Mouse (Mus musculus) neural tube, embryonic 14.5 days (tissue): ENCODE data around the gene Rnft2. TPM values are rescaled to one million over a fixed set of nuclear protein-coding genes. Genes with fewer than 3 reads are reported as not detected.

ENCODE experiments used
- ATAC-seq: fragments of 200-750 bp; cut with Nextera tagmentation; 2 replicates; pipeline ENCODE4 v1.8.0; 2017; ENCODE audit warnings: low read depth, mild to moderate bottlenecking, moderate TSS enrichment, moderate library complexity
- H3K27ac ChIP-seq: fragments of 300-500 bp; sonication (generic); 2 replicates; pipeline ENCODE4 v1.5.1; 2014; ENCODE audit warnings: low read depth, mild to moderate bottlenecking, control low read depth, low read length, moderate library complexity, mixed read lengths
- H3K27me3 ChIP-seq: fragments of 300-500 bp; sonication (generic); 2 replicates; pipeline ENCODE4 v1.6.1; 2014; ENCODE audit warnings: low read length; ENCODE audit not compliant: control insufficient read depth, insufficient read depth
- H3K36me3 ChIP-seq: fragments of 300-500 bp; sonication (generic); 2 replicates; pipeline ENCODE4 v1.6.1; 2014; ENCODE audit warnings: low read length, mixed read lengths; ENCODE audit not compliant: control insufficient read depth, insufficient read depth
- H3K4me1 ChIP-seq: fragments of 300-500 bp; sonication (generic); 2 replicates; pipeline ENCODE4 v1.6.1; 2014; ENCODE audit warnings: low read length; ENCODE audit not compliant: control insufficient read depth, insufficient read depth
- H3K4me2 ChIP-seq: fragments of 300-500 bp; sonication (generic); 2 replicates; pipeline ENCODE4 v1.6.1; 2014; ENCODE audit warnings: mild to moderate bottlenecking, low read depth, low read length, control low read depth
- H3K4me3 ChIP-seq: fragments of 300-500 bp; sonication (generic); 2 replicates; pipeline ENCODE4 v1.5.1; 2014; ENCODE audit warnings: low read depth, low read length, control low read depth, mixed read lengths
- H3K9ac ChIP-seq: fragments of 300-500 bp; sonication (generic); replicated peaks from 2 replicates; pipeline ENCODE4 v1.6.1; 2014; ENCODE audit warnings: low read depth, mild to moderate bottlenecking, control low read depth, low read length, mixed read lengths
- H3K9me3 ChIP-seq: fragments of 300-500 bp; sonication (generic); 2 replicates; pipeline ENCODE4 v1.6.1; 2016; ENCODE audit warnings: low read length; ENCODE audit not compliant: control insufficient read depth
- WGBS: fragments of 180-500 bp; shearing (Covaris S2); extraction: QIAGEN DNeasy Blood & Tissue Kit; methylation state at CpG from one replicate; pipeline ENCODE4 v1.1.7; 2014; 5-methylcytosine and 5-hydroxymethylcytosine counted together
- polyA plus RNA-seq: library from polyadenylated mRNA; unstranded; fragments of >200 nt; fragmentation: Nextera tagmentation; extraction: Ambion mirVana; gene quantifications from 2 replicates; pipeline ENCODE4 v1.2.1, GENCODE M21; 2014

Gene Rnft2
- polyA plus RNA-seq, 1 experiment from 2014 or later: 20.3 TPM

DNA sequence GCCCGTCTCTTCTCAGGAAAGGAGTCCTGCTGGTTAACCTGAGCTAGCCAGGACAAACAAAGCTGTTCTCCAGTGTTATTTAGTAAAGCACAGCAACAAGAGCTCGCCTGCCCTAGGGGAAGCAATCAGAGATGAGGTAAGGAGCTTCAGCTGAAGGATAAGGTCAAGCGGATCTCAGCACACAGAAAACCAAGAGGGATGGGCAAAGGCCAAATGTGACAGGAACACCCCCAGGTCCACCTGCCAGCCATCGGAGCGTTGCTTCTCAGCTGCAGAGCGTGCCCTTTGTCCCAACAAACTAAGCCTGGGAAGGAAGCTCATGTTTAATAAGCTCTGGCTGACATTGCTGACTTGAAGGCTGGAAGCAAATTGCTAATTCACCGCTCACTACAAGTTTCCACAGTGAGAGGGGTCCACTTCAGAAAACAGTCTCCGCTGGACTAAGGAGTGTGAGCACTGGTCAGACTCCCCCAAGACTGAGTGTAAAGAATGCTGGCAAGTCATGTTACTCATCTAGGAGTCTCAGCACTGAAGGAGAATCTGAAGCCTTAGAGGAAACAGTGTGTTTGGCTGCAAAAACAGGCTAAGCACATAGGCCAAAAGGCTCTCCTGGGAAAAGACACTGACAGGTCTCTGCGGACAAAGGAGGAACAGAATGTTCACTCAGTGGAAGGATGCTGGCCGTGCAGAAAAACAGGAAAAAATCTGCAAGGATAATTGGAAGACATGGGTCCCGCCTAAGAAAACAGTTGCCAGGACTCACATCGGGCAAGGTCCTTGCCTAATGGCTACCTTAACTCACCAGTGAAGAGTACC, 101.5 kb downstream of the Rnft2 start:
- H3K4me1 ChIP-seq: peaks cover 26% of the 10 kb centered on the region
- H3K27ac ChIP-seq: no peak overlapping the region
- no peak overlapping the region for H3K4me3 ChIP-seq
- no peak for ATAC-seq
- no peaks in the 10 kb centered on the region for H3K9me3 ChIP-seq
- H3K4me2 ChIP-seq: no peak overlapping the region
- H3K36me3 ChIP-seq: peaks cover 9% of the 10 kb centered on the region; the same call in 1 of the 2 replicates
- WGBS: 83% methylated on average over 12 of the region's 12 CpGs
- H3K27me3 ChIP-seq: no peaks in the 10 kb centered on the region
- H3K9ac ChIP-seq: no peak overlapping the region

DNA sequence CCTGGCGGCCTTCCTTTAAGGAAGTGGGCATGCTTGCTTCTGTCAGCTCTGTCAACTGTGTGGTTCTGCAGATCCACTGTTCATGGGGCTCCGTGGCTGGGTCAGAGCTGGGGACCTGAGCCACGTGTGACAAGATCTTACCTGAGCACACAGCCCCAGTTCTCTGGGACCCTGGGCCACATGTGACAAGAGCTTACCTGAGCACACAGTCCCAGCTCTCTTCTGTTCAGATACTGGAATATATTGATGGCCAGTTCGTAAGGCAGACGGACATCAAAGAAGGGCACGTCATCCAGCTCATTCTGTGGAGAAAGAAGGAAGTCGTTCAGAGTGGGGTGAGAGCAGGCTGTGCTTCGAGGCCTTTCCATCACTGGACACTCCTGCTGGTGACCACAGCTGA, 102.4 kb downstream of the Rnft2 start:
- Histone ChIP-seq H3K4me2 (no peak overlapping the region), H3K9me3 (no peaks in the 10 kb centered on the region), H3K9ac (no peak overlapping the region), H3K4me1 (peaks cover 23% of the 10 kb centered on the region), H3K4me3 (no peak overlapping the region), H3K36me3 (peaks cover 9% of the 10 kb centered on the region; the same call in 1 of the 2 replicates), H3K27me3 (no peaks in the 10 kb centered on the region), H3K27ac (no peak overlapping the region)
- no peak for ATAC-seq
- 87% methylated on average over 8 of the region's 8 CpGs for WGBS

Other genes with a start within 250 kb of the Rnft2 start
- gene Tesc, start 217.4 kb downstream of the Rnft2 start, polyA plus RNA-seq: 2.2 and 2.5 TPM in 2 replicates
- gene Fbxw8, start 89.7 kb downstream of the Rnft2 start, polyA plus RNA-seq: 16.5 and 20.4 TPM in 2 replicates
- 3.5 and 3.9 TPM in 2 replicates for gene Hrk, start 80.5 kb downstream of the Rnft2 start, polyA plus RNA-seq
- 15.7 and 16.0 TPM in 2 replicates for gene 2410131K14Rik, start 111 bp upstream of the Rnft2 start, polyA plus RNA-seq